Mouse (Mus musculus) cerebellum, postnatal 36 days (tissue): ENCODE results near the gene Ankrd13a.

Experiments used
- DNase-seq, 2 experiments: peaks; one replicate each; pipeline ENCODE4 v3.0.0; 2021 to 2022; ENCODE audit warnings: mixed read lengths in 2 of 2

The Ankrd13a gene

GRCm38 (mm10) chr5:114801049-114801448, 26.6 kb downstream of the Ankrd13a start:
- DNase-seq: peak in 1 of 2 experiments; percentile 20

- DNase-seq: peak in 1 of 2 experiments; percentile 1
These were observed 27.4 kb downstream of the Ankrd13a start for GRCm38 (mm10) chr5:114801841-114802240.

DNA sequence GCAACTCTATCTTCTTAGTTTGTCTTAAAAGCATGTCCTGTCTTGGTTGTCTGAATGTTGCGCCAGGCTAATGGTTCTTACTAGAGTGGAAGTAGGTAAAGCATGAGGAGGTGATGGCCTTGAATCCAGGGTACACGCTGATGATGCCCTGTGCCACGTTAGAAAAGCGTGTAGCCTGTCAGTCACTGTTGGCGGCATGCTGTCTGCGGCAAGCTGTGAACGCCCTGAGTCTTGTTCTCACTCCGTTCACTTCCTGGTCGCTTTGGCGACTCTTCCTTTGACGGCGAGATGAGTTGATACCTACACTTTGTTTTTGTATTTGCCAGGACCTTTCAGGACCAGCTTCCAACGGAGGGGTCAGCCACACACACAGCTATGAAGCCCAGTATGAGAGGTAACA, 28.8 kb downstream of the Ankrd13a start:
- DNase-seq: no peak

GRCm38 (mm10) chr5:114804335-114804734, 29.9 kb downstream of the Ankrd13a start:
- no peak for DNase-seq

DNA sequence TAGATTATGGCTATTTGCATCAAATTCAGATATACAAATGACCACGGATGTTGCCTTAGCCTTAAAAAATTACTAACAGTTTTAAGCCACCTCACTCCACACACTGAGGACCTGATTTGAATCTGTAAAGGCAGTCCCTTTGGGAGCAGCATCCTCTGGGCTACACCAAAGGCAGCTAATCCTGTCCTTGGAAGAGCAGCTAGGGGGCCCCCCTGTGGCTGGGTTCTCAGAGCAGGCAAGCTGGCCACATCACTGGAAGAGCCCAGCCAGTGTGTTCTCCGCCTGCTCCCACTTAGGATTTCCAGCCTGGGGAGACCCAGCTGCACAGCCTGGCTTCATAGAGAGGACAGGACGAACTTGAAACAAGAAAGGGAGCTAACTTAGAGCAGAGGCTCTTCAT, 30.5 kb downstream of the Ankrd13a start:
- DNase-seq: peak; percentile 57 to 74

- DNase-seq: no peak
These were observed 31.2 kb downstream of the Ankrd13a start for GRCm38 (mm10) chr5:114805436-114806350.

DNA sequence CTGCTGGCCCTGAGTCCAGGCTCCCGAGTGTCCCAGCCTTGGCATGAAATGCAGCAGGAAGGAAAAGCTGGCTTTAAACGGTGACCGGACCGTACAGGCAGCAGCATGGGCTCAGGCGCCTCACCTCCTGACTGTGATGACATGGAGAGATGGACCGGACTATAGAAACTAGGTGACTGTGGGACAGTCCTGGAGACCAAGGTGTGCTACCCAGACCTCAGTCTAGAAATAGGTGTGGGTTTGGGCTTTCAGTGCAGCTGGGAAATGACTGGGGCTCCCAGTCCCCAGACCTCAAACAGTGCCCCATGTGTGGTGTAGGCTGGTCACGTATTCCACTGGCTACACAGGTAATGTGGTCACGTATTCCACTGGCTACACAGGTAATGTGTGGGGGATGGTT, 32.2 kb downstream of the Ankrd13a start:
- DNase-seq: no peak

DNA sequence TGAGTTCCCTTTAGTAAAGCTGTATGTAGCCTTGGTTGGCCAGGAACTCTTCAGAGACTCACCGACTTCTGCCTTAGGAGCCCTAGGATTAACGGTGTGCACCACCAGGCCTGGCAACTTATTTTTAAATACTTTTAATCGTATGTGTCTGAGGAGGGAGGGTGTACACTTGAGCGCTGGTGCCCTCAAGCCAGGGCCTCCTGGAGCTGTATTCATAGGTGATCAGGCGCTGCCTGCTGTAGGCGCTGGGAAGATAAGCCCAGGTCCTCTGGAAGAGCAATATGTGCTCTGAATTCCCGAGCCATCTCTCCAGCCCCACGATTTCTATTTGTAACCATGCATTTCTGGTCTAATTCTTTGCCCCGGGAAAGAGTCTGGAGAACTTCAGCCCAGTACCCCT, 32.6 kb downstream of the Ankrd13a start:
- no peak for DNase-seq

- DNase-seq: no peak
These were observed 33.0 kb downstream of the Ankrd13a start for GRCm38 (mm10) chr5:114807468-114807867.

- no peak for DNase-seq
These were observed 33.4 kb downstream of the Ankrd13a start for GRCm38 (mm10) chr5:114807893-114808292.

GRCm38 (mm10) chr5:114808385-114808784, 33.9 kb downstream of the Ankrd13a start:
- DNase-seq: no peak

DNA sequence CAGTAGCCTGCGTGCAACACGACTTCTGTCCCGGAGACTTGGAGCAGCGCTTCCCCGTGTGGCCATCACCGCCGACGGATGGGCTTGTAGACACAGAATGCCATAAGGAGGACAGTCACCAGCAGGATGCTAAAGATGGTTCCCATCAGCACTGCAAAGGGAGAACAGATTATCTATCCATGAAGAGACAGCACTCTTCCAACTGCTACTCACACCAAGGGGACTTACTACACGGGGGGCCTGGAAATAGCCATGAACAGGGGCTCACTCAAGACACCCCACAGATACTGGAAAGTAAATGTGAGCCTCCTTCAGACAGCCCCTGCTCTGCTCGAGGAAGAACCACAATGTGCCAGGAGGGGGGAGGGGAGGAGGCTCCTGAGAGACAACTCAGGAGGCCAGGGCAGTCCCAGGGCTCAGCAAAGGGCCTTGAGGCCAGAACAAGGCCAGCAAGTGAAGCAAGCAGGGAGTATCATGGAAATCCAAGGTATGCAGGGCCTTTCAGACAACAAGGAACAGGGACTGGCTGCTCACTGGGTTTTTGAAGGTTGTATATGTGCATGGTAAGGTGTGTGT, 34.8 kb downstream of the Ankrd13a start:
- no peak for DNase-seq

- DNase-seq: no peak
These were observed 35.3 kb downstream of the Ankrd13a start for GRCm38 (mm10) chr5:114809826-114810225.

- peak; percentile 90 to 91 for DNase-seq
These were observed 39.2 kb downstream of the Ankrd13a start for GRCm38 (mm10) chr5:114813525-114814181.

- no peak for DNase-seq
These were observed 42.1 kb downstream of the Ankrd13a start for GRCm38 (mm10) chr5:114816599-114816998.

- DNase-seq: no peak
These were observed 43.6 kb downstream of the Ankrd13a start for GRCm38 (mm10) chr5:114818124-114818523.

- peak; percentile 69 to 79 for DNase-seq
These were observed 48.6 kb downstream of the Ankrd13a start, which contains the start of gene 1500011B03Rik for GRCm38 (mm10) chr5:114822796-114823688. TSS of gene 1500011B03Rik (minus strand) at chr5:114823468.

GRCm38 (mm10) chr5:114824197-114824596, 49.7 kb downstream of the Ankrd13a start:
- DNase-seq: peak; percentile 57 to 66

DNA sequence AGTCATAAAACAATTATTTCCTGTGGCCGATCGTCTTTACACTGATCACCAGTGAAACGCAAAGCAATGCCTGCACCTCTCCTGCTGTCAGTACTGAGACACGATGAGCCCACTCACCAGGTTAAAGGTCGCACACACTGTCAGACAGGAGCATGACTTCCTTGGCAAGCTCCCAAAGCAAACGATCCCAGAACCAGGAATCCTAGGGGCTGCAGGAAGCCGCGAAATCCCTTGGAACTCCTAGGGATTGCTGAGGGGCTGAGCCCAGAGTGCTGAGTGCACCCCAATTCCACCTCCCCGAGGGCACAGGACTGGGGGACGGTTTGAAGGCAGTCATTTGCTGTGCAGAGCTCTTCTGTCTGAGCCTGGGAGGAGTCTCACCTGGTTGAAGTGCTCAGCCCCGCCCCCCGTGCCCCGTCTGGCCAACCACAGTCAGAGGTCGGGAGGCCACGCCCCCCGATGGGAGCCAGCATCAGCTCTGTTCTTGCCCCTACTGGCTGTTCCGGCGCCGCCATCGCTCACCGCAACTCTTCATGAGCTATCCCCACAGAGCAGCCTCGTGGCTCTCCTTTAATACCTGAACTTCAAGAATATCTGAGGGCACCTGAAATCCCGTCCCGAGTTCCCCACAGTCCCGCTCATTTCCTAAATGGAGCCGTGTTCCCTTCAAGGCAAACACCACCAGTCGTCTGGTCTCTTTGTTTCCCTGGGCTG, 51.7 kb downstream of the Ankrd13a start:
- peak; percentile 70 to 83 for DNase-seq

- DNase-seq: no peak
These were observed 53.0 kb downstream of the Ankrd13a start for GRCm38 (mm10) chr5:114827427-114827826.

GRCm38 (mm10) chr5:114829740-114830139, 55.3 kb downstream of the Ankrd13a start:
- DNase-seq: no peak

GRCm38 (mm10) chr5:114836886-114837285, 62.4 kb downstream of the Ankrd13a start:
- DNase-seq: no peak
